Mouse (Mus musculus): ENCODE results near the gene Rpl19. TPM values are rescaled to one million over a fixed set of nuclear protein-coding genes. Genes with fewer than 3 reads are reported as not detected.
A peak's percentile ranks its signal among the peaks of the same experiment; 100 is the strongest.

The Rpl19 gene
- total RNA-seq (2014; fragmentation: Nextera tagmentation) (3,567 and 3,801 TPM in 2 replicates), total RNA-seq (2017) (1,586 and 1,858 TPM in 2 replicates)

GRCm38 (mm10) chr11:98026570-98027296, at the start of gene Rpl19:
Gene Rpl19, plus strand, starts transcription at chr11:98026710.
- ATAC-seq (replicated peaks; ENCODE audit: poor library complexity, severe bottlenecking): peak; percentile 73

GRCm38 (mm10) chr11:97977797-97978196, 48.7 kb upstream of the Rpl19 start:
- no peak for ATAC-seq (replicated peaks; ENCODE audit: poor library complexity, severe bottlenecking)

GRCm38 (mm10) chr11:97978392-97978791, 48.1 kb upstream of the Rpl19 start:
- ATAC-seq (replicated peaks; ENCODE audit: poor library complexity, severe bottlenecking): no peak

DNA sequence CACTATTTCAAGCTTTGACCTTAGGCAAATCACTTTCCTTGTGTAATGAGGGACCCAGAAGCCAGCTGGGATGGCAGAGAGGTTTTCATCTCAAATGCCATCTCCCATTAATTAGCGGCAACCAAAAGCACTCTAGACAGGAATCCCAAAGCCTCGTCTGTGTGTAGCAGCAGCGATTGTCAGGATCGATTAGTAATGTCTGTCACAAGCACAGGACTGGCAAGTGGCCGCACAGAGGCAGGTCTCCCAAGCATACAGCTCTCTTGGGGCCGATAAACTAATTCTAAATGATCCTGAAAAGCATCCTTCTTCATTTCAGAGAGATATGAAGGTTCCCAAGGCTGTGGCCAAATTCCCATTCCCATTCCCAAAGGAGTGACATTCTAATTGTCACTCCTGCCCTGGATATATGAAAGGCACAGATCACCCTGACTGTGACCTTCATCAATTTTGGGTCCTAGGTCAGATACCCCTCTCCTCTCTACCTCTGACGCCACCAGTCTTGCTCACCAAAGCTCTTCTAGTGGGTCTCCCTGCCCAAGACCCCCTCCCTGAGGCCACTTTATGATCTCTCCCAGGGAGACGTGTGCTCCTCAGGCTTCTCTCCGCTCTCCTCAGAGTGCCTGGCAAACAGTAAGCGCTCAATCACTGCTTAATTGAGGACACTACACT, 46.5 kb upstream of the Rpl19 start:
- no peak for ATAC-seq (replicated peaks; ENCODE audit: poor library complexity, severe bottlenecking)

DNA sequence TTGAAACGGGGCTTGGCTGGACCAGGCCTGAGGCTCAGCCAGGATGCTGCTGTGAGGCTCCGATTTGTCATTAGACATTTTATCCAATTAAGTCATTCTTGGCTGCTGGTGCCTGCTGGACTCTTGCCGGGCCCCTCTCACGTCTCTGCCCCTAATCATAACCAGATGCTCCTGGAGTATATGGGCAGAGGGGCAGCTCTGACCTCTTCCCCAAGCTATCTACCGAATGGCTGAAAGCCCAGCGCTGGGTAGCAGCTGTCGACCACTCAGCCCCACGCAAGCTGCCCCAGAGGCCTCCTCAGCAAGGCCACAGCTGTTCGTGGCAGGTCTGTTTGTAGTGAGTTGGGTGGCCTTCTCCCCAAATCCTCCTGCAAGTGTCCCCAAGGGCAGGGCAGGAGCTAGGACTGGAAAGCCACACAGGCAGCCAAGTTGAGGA, 46.0 kb upstream of the Rpl19 start:
- ATAC-seq (replicated peaks; ENCODE audit: poor library complexity, severe bottlenecking): no peak

GRCm38 (mm10) chr11:97982721-97983120, 43.8 kb upstream of the Rpl19 start:
- ATAC-seq (replicated peaks; ENCODE audit: poor library complexity, severe bottlenecking): no peak

DNA sequence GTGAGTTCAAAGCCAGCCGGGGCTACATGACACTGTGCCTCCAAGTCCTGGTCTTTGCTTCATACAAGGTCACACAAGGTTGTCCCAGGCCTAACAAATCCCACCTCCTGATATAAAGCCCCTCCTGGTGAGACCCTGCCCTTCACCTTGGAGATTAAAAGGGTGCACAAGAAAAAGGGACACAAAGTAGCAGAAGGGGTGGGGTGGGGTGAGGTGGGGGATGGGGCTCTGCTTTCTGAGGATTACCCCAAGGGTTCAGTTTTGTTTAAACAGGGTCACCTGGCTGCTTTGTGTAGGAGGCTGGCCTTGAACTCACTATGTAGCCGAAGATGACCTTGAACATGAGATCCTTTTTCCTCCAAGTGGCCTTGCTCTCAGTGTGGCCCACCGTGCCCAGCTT, 43.0 kb upstream of the Rpl19 start:
- ATAC-seq (replicated peaks; ENCODE audit: poor library complexity, severe bottlenecking): no peak

DNA sequence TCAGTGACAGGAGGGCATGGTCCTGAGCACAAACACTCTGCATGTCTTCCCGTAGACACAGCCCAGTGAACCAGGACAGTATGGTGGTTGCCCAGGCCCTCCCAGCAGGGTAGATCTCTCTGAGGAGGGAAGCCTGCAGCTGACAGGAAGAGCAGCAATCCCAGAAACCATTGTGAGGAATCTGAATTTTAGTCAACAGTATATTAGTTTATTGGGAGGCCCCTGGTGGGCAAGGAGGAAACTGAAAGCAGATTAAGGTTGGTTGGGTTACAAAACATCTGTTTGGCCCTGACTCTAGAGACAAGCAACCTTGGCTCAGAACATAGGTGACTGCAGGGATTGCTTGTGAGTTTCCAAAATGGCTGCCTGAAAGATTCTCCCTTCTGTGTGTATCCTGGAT, 42.5 kb upstream of the Rpl19 start:
- no peak for ATAC-seq (replicated peaks; ENCODE audit: poor library complexity, severe bottlenecking)

- ATAC-seq (replicated peaks; ENCODE audit: poor library complexity, severe bottlenecking): 0 out of 2 replicates have a peak, but pooled peaks have one; percentile 10
Observed at GRCm38 (mm10) chr11:97985727-97986677, 40.5 kb upstream of the Rpl19 start, which contains the start of gene Plxdc1. Gene Plxdc1, minus strand, starts transcription at chr11:97986444.

- ATAC-seq (replicated peaks; ENCODE audit: poor library complexity, severe bottlenecking): no peak
Observed at GRCm38 (mm10) chr11:97986738-97987465, 39.6 kb upstream of the Rpl19 start.

GRCm38 (mm10) chr11:97987551-97988526, 38.7 kb upstream of the Rpl19 start:
- ATAC-seq (replicated peaks; ENCODE audit: poor library complexity, severe bottlenecking): peak; percentile 75

DNA sequence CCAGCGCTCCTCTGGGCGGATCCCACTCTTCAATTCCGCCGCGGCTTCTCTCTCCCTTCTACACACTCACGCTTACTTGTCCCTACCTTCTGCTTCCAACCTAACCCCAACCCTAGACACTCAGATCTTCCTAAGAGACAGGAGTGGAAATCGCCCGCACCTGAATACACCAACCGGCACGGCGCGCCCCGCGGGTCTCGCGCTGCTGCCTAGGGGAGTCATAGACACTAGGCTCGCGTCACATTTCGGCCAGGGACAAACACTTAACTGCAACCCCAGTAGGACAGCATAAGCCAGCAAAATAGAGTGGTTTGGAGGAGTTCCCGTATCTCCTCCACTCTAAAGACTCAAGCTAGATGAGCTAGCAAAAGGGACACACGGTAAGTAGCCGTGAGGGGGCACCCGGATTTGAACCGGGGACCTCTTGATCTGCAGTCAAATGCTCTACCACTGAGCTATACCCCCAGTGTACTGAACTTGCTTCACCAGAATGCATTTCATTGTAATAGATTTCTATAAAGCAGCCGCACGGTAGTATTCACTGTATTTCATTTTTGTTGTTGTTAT, 37.9 kb upstream of the Rpl19 start:
- ATAC-seq (replicated peaks; ENCODE audit: poor library complexity, severe bottlenecking): peak; percentile 50

GRCm38 (mm10) chr11:97994539-97995100, 31.9 kb upstream of the Rpl19 start:
- ATAC-seq (replicated peaks; ENCODE audit: poor library complexity, severe bottlenecking): peak; percentile 55

DNA sequence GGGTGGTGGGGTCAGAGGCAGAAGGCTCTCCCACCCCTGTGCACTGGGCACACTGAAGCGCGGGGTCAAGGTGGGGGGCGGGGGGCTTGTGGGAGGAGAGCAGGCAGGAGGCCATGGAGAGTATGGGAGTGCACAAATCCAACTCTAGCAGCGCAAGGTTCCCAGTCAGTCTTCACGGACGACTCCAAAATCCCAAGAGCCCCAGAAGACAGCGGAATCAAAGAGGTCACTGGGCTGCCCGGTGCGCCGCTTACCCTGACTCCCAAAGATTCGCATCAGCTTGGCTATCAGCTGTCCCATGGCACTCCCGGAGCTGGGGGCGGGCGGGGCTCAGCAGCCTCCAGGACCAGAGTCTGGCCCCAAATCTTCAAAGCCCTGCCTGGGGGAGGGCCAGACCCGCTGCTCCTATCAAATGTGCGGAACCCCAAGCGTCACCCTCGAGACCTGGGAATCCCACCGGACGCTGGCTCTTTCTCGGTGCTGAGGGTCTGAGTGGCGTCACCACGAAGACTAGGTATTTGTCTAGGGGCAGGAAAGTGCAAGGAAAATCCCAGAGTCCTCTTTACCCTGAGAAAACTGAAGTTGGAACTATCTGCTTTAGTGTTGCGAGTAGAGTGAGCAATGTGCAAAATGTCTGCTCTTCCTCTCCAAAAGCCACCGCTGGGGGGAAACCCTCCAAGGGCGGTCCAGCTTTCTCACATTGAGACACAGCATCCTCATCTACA, 30.8 kb upstream of the Rpl19 start, which contains the start of gene Arl5c:
Arl5c (minus strand) TSS at position 618 of the 725 bp plus-strand sequence.
- peak; percentile 67 for ATAC-seq (replicated peaks; ENCODE audit: poor library complexity, severe bottlenecking)

DNA sequence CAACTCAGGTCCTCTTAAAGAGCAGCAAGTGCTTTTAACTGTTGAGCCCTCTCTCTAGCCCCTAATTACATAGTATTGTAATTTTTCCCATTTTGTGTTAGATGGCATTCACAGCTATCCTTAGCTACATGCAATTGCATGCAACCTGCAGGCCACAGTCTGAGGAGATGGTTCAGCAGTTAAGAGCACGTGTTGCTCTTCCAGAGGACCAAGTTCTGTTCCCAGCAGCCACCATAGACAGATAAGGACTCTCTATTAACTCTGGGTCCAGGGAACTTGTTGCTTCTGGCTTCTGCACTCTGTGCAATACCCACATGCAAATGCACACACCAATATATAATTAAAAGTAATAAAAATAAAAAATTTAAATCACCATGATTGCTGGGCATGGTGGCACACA, 29.8 kb upstream of the Rpl19 start:
- ATAC-seq (replicated peaks; ENCODE audit: poor library complexity, severe bottlenecking): no peak

- ATAC-seq (replicated peaks; ENCODE audit: poor library complexity, severe bottlenecking): 0 out of 2 replicates have a peak, but pooled peaks have one; percentile 14
Observed at GRCm38 (mm10) chr11:97997387-97997960, 29.0 kb upstream of the Rpl19 start.
